ENCODE assay signal across 8 mouse cellular contexts in genomic region chr8:117569409-117569808, GRCm38 (mm10).
DNase-seq lines count a peak whose midpoint lies in the region; ATAC-seq and TF ChIP-seq lines count a peak whose summit lies in the region.

No protein-coding gene starts in this region.

- H3K4me3 ChIP-seq in ES-Bruce4 (ENCODE audit: low read depth, low read length): no peak overlapping the region
- no peak overlapping the region for H3K4me3 ChIP-seq in lung, embryonic 16.5 days (ENCODE audit: low read length)

- no peaks in the 10 kb centered on the region for H3K9me3 ChIP-seq in ES-Bruce4 (replicated peaks; ENCODE audit: control insufficient read depth, insufficient read depth, low read length, poor library complexity, severe bottlenecking)
- no peaks in the 10 kb centered on the region for H3K9me3 ChIP-seq in lung, embryonic 16.5 days (ENCODE audit: control insufficient read depth, low read length)

- WGBS in lung, embryonic 16.5 days: 21% methylated on average over 5 of the region's 5 CpGs

- H3K4me2 ChIP-seq in lung, embryonic 16.5 days (ENCODE audit: low read depth, low read length): no peak overlapping the region

- no peak for TF ChIP-seq POLR2A in ES-Bruce4 (IDR thresholded peaks at IDR 0.05; ENCODE audit: insufficient read depth, low read length)

- TF ChIP-seq EP300 in ES-Bruce4 (IDR thresholded peaks at IDR 0.05; ENCODE audit: insufficient read depth, low read depth, low read length): no peak

- H3K27ac ChIP-seq in ES-Bruce4 (ENCODE audit: insufficient read depth, low read length): no peak overlapping the region
- no peak overlapping the region for H3K27ac ChIP-seq in lung, embryonic 16.5 days (ENCODE audit: low read length)

- no peak for ATAC-seq in CD4-positive, CD25-positive, alpha-beta regulatory T cell, adult 4 months
- ATAC-seq in cerebellum, adult (ENCODE audit: insufficient number of reproducible peaks, low FRiP score, low TSS enrichment): 0 out of 2 replicates have a peak, but pooled peaks have one; percentile 46
- ATAC-seq in lung, embryonic 16.5 days (ENCODE audit: low read depth): peak; percentile 52; the same call in 1 of the 2 replicates

- DNase-seq in CD4-positive, CD25-positive, alpha-beta regulatory T cell, adult 2 months (ENCODE audit: low read depth, low spot score): peak; percentile 62
- peak; percentile 73 to 82 for DNase-seq in frontal cortex, postnatal 25 days (ENCODE audit: low spot score in 2 of 2)
- DNase-seq in layer of hippocampus, adult 11-12 months (ENCODE audit: low spot score): peak; percentile 77
- peak; percentile 23 for DNase-seq in spleen, adult 12 weeks (ENCODE audit: low spot score)

- H3K9ac ChIP-seq in ES-Bruce4 (ENCODE audit: low read depth, poor library complexity, severe bottlenecking): no peak overlapping the region
- H3K9ac ChIP-seq in lung, embryonic 16.5 days (ENCODE audit: low read length): no peak overlapping the region

- TF ChIP-seq CTCF in ES-Bruce4 (IDR thresholded peaks at IDR 0.05; ENCODE audit: low read depth, low read length): peak; percentile 97

- no peaks in the 10 kb centered on the region for H3K4me1 ChIP-seq in ES-Bruce4 (ENCODE audit: control insufficient read depth, insufficient read depth, low read length)
- H3K4me1 ChIP-seq in lung, embryonic 16.5 days (replicated peaks; ENCODE audit: control insufficient read depth, insufficient read depth, low read length): no peaks in the 10 kb centered on the region

- H3K36me3 ChIP-seq in ES-Bruce4 (ENCODE audit: control insufficient read depth, insufficient read depth, low read length, poor library complexity, severe bottlenecking): no peaks in the 10 kb centered on the region
- no peaks in the 10 kb centered on the region for H3K36me3 ChIP-seq in lung, embryonic 16.5 days (ENCODE audit: control insufficient read depth, insufficient read depth, low read length)

- H3K27me3 ChIP-seq in ES-Bruce4 (ENCODE audit: control insufficient read depth, insufficient read depth, low read length, poor library complexity, severe bottlenecking): no peaks in the 10 kb centered on the region
- H3K27me3 ChIP-seq in lung, embryonic 16.5 days (ENCODE audit: control insufficient read depth, insufficient read depth, low read depth, low read length): no peaks in the 10 kb centered on the region

Comparison
In these comparisons a context has a peak if more than half of its experiments do, and no peak if none do; other contexts are left out.
1. DNase-seq: peak in every context shown above with its lines; median percentile 78 in frontal cortex, postnatal 25 days; 77 in layer of hippocampus, adult 11-12 months; 62 in CD4-positive, CD25-positive, alpha-beta regulatory T cell, adult 2 months; 23 in spleen, adult 12 weeks.